Mouse (Mus musculus) stomach, postnatal 0 days (tissue): ENCODE data around the gene Rbms3. TPM values are rescaled to one million over a fixed set of nuclear protein-coding genes. Genes with fewer than 3 reads are reported as not detected.

Source experiments
- ATAC-seq: fragments of 200-750 bp; cut with Nextera tagmentation; 2 replicates; pipeline ENCODE4 v1.8.0; 2017; ENCODE audit not compliant: low FRiP score, low TSS enrichment
- DNase-seq: peaks from one replicate; pipeline ENCODE4 v3.0.0-alpha.2; 2016; ENCODE audit warnings: low spot score
- H3K27ac ChIP-seq: fragments of 300-500 bp; sonication (generic); replicated peaks from 2 replicates; pipeline ENCODE4 v1.5.1; 2014; ENCODE audit warnings: mild to moderate bottlenecking, control low read depth
- H3K27me3 ChIP-seq: fragments of 300-500 bp; sonication (generic); 2 replicates; pipeline ENCODE4 v1.6.1; 2014; ENCODE audit warnings: low read length; ENCODE audit not compliant: control insufficient read depth, insufficient read depth
- H3K36me3 ChIP-seq: fragments of 300-500 bp; sonication (generic); 2 replicates; pipeline ENCODE4 v1.6.1; 2014; ENCODE audit warnings: low read length, mixed read lengths; ENCODE audit not compliant: control insufficient read depth, insufficient read depth
- H3K4me1 ChIP-seq: fragments of 300-500 bp; sonication (generic); replicated peaks from 2 replicates; pipeline ENCODE4 v1.6.1; 2014; ENCODE audit warnings: antibody characterized with exemption; ENCODE audit not compliant: control insufficient read depth, insufficient read depth
- H3K4me2 ChIP-seq: fragments of 300-500 bp; sonication (generic); replicated peaks from 2 replicates; pipeline ENCODE4 v1.6.1; 2014; ENCODE audit warnings: low read depth, mild to moderate bottlenecking, control low read depth, moderate library complexity
- H3K4me3 ChIP-seq: fragments of 300-500 bp; sonication (generic); 2 replicates; pipeline ENCODE4 v1.5.1; 2014; ENCODE audit warnings: low read depth, low read length, control low read depth
- H3K9ac ChIP-seq: fragments of 300-500 bp; sonication (generic); 2 replicates; pipeline ENCODE4 v1.6.1; 2014; ENCODE audit warnings: mild to moderate bottlenecking, low read length, control low read depth, mixed read lengths
- H3K9me3 ChIP-seq: fragments of 300-500 bp; sonication (generic); 2 replicates; pipeline ENCODE4 v1.6.1; 2016; ENCODE audit warnings: low read length; ENCODE audit not compliant: control insufficient read depth
- CTCF ChIP-seq: IDR thresholded peaks from 2 replicates; pipeline ENCODE4 v1.5.1; 2016; ENCODE audit warnings: antibody characterized with exemption, low read depth, mild to moderate bottlenecking, moderate library complexity
- EP300 ChIP-seq: optimal IDR thresholded peaks from 2 replicates; pipeline ENCODE3; 2016; ENCODE audit warnings: antibody characterized with exemption
- WGBS: fragments of 180-500 bp; shearing (Covaris S2); extraction: QIAGEN DNeasy Blood & Tissue Kit; methylation state at CpG from one replicate; pipeline ENCODE4 v1.1.7; 2014; 5-methylcytosine and 5-hydroxymethylcytosine counted together
- polyA plus RNA-seq: library from polyadenylated mRNA; unstranded; fragments of >200 nt; fragmentation: Nextera tagmentation; extraction: Ambion mirVana; gene quantifications from 2 replicates; pipeline ENCODE4 v1.2.1, GENCODE M21; 2015

Rbms3 gene
- polyA plus RNA-seq, 1 experiment from 2014 or later, result 20.9 TPM

- Histone ChIP-seq H3K4me2 (no peak overlapping the region), H3K9ac (no peak overlapping the region), H3K4me1 (no peaks in the 10 kb centered on the region), H3K27ac (no peak overlapping the region), H3K4me3 (no peak overlapping the region), H3K9me3 (no peaks in the 10 kb centered on the region), H3K27me3 (no peaks in the 10 kb centered on the region), H3K36me3 (no peaks in the 10 kb centered on the region)
- no peak for TF ChIP-seq CTCF
- no peak for TF ChIP-seq EP300
- WGBS, result 91% methylated on average over 7 of the region's 7 CpGs
- DNase-seq (no peak), ATAC-seq (no peak)
Observed at GRCm38 (mm10) chr9:116566711-116567110, 1063.0 kb downstream of the Rbms3 start.

- Histone ChIP-seq H3K9ac (no peak overlapping the region), H3K27me3 (no peaks in the 10 kb centered on the region), H3K27ac (no peak overlapping the region), H3K4me3 (no peak overlapping the region), H3K4me1 (no peaks in the 10 kb centered on the region), H3K36me3 (no peaks in the 10 kb centered on the region), H3K9me3 (no peaks in the 10 kb centered on the region), H3K4me2 (no peak overlapping the region)
- WGBS, result 79% methylated on average over 5 of the region's 5 CpGs
- DNase-seq (no peak), ATAC-seq (no peak)
- TF ChIP-seq CTCF, result no peak
Observed at GRCm38 (mm10) chr9:116557781-116558180, 1071.9 kb downstream of the Rbms3 start.

- Histone ChIP-seq H3K9ac (no peak overlapping the region), H3K36me3 (no peaks in the 10 kb centered on the region), H3K4me2 (no peak overlapping the region), H3K9me3 (no peaks in the 10 kb centered on the region), H3K4me3 (no peak overlapping the region), H3K4me1 (no peaks in the 10 kb centered on the region), H3K27ac (no peak overlapping the region), H3K27me3 (no peaks in the 10 kb centered on the region)
- 72% methylated on average over 8 of the region's 8 CpGs for WGBS
- DNase-seq (no peak), ATAC-seq (no peak)
- TF ChIP-seq CTCF (no peak), EP300 (no peak)
Observed at GRCm38 (mm10) chr9:116556641-116557040, 1073.1 kb downstream of the Rbms3 start.

GRCm38 (mm10) chr9:116553181-116553580 is 1076.5 kb downstream of the Rbms3 start:
- WGBS, result 75% methylated on average over 3 of the region's 3 CpGs
- H3K27ac ChIP-seq, result no peak overlapping the region
- peak; percentile 75 for TF ChIP-seq CTCF
- no peak for TF ChIP-seq EP300
- H3K4me3 ChIP-seq, result no peak overlapping the region
- H3K9me3 ChIP-seq, result no peaks in the 10 kb centered on the region
- H3K27me3 ChIP-seq, result no peaks in the 10 kb centered on the region
- ATAC-seq (no peak), DNase-seq (peak; percentile 26)
- no peak overlapping the region for H3K9ac ChIP-seq
- no peak overlapping the region for H3K4me2 ChIP-seq
- H3K4me1 ChIP-seq, result no peaks in the 10 kb centered on the region
- no peaks in the 10 kb centered on the region for H3K36me3 ChIP-seq

- Histone ChIP-seq H3K4me2 (no peak overlapping the region), H3K36me3 (no peaks in the 10 kb centered on the region), H3K4me3 (no peak overlapping the region), H3K9ac (no peak overlapping the region), H3K27me3 (no peaks in the 10 kb centered on the region), H3K27ac (no peak overlapping the region), H3K9me3 (no peaks in the 10 kb centered on the region), H3K4me1 (0 out of 2 replicates have a peak, but pooled peaks cover 2% of the 10 kb centered on the region)
- ATAC-seq (no peak), DNase-seq (no peak)
- TF ChIP-seq CTCF (no peak), EP300 (no peak)
- 83% methylated on average over 4 of the region's 4 CpGs for WGBS
Observed at GRCm38 (mm10) chr9:116546156-116546555, 1083.6 kb downstream of the Rbms3 start.

- ATAC-seq (no peak), DNase-seq (no peak)
- TF ChIP-seq EP300 (no peak), CTCF (no peak)
- Histone ChIP-seq H3K4me3 (no peak overlapping the region), H3K4me2 (no peak overlapping the region), H3K27ac (no peak overlapping the region; the same call in 1 of the 2 replicates), H3K9me3 (no peaks in the 10 kb centered on the region), H3K36me3 (no peaks in the 10 kb centered on the region), H3K27me3 (no peaks in the 10 kb centered on the region), H3K4me1 (0 out of 2 replicates have a peak, but pooled peaks cover 2% of the 10 kb centered on the region), H3K9ac (no peak overlapping the region)
- WGBS, result 47% methylated on average over 4 of the region's 4 CpGs
Observed at GRCm38 (mm10) chr9:116542793-116543192, 1086.9 kb downstream of the Rbms3 start.
